Mouse (Mus musculus) thymus, postnatal 14 days (tissue): Measurements from ENCODE around the gene Maged2.
A peak's percentile ranks its signal among the peaks of the same experiment; 100 is the strongest.
"Not testable (repeated sequence)": the region's sequence is repeated elsewhere in the genome, so short reads cannot be mapped to it uniquely, and the experiment has no call there.

Source experiments
- DNase-seq: peaks from one replicate; pipeline ENCODE4 v3.0.0; 2021

Gene Maged2

GRCm38 (mm10) chrX:150814139-150814469, at the start of gene Maged2:
Gene Maged2, minus strand, starts transcription at chrX:150814345.
- peak; percentile 15 for DNase-seq

GRCm38 (mm10) chrX:150848230-150848629, 34.1 kb upstream of the Maged2 start:
- DNase-seq, result no peak

GRCm38 (mm10) chrX:150845480-150846205, 31.5 kb upstream of the Maged2 start:
- not testable (repeated sequence) for DNase-seq

DNA sequence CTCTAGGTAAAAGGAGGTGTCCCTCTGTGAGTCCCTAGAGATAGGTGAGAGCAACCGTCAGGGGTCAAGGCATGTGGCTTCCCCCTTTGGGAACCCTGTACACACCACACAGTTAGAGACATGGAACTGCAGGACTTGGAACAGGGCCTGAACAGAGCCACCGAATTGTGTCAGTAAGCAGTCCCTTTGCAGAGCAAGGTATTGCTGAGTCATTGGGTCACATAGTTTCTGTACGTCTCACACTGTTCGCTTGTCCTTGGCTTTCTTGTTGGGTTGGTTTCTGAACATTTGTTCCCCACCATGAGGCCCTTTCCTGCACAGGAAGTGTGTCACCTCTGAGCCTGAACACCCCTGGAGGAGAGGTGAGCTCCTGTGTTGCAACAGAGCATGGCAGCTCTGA, 29.1 kb upstream of the Maged2 start:
- not testable (repeated sequence) for DNase-seq

DNA sequence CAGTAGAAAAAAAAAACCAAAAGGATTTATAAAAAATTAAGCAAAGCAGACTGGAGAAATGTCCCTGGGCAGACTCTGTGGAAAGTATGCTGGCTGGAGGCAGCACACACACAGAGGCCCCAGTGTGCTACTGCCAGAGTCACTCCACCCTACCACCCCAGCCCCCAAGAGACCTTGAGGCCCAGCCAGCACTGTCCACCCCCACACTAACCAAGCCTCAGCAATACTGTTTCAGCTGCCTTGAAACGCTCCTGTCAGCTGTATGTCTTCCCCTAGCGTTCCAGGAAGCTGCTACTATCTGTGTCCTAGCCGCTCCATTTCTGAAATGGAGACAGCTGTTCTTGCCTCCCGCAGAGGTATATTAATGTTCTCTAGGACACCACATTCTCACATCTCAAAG, 16.2 kb upstream of the Maged2 start:
- DNase-seq, result no peak

GRCm38 (mm10) chrX:150817278-150817677, 3.1 kb upstream of the Maged2 start:
- DNase-seq, result no peak

DNA sequence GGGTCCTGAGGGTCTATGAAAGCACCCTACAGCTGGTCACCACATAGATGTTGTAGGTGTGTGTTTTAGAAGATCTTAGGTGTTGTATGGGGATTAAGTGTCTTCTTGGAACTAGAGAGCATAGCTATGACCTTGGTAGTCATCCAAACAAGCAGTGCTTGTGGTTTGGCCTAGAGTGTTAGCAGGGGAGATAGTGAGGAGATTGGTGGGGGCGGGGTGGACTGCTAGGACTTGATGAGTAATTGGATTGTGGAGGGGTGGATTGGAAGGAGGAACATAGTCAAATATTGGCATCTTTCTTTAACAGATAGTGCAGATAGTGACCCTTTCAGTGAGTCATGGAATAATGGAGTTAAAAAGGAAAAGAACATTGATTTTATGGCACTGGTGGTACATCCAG, 1.5 kb upstream of the Maged2 start:
- no peak for DNase-seq

GRCm38 (mm10) chrX:150813464-150814138, 544 bp downstream of the Maged2 start:
- peak; percentile 50 for DNase-seq

- peak; percentile 91 for DNase-seq
Observed at GRCm38 (mm10) chrX:150812787-150813298, 1.3 kb downstream of the Maged2 start.

DNA sequence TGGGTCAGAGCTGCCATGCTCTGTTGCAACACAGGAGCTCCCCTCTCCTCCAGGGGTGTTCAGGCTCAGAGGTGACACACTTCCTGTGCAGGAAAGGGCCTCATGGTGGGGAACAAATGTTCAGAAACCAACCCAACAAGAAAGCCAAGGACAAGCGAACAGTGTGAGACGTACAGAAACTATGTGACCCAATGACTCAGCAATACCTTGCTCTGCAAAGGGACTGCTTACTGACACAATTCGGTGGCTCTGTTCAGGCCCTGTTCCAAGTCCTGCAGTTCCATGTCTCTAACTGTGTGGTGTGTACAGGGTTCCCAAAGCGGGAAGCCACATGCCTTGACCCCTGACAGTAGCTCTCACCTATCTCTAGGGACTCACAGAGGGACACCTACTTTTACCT, 13.2 kb downstream of the Maged2 start:
- DNase-seq, result not testable (repeated sequence)

DNA sequence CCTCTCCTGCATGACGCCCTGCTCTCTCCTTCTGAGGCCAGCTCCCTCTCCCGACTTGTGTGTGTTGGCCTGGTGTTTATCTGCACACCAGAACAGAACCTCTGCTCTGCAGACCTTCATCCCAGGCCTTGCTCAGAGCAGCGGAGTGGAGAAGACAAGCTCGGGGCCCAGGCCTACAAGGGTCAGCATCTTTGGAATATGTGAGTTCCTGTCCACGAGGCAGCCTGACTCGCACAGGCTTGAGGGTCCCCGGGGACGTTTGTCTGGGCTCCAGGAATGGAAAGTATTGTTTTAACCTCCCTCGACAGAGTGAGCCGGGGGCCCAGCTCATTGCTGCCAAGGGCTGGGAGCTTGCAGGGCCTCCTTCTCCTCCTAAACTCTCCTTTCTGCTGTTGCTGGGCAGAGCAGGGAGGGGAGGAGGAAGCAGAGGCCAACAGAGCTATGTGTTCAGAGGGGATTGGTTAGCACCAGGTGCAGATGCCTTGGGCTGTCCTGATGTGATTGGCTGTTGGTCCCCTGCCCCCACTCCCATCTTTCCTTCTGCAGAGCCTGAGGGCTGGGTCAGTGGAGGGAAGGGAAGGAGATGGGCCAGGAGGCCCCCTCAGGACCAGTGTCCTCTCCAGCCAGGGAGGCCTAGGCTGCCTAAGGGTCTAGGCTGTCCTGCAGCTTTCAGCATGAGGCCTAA, 15.5 kb downstream of the Maged2 start:
- DNase-seq, result not testable (repeated sequence)
